Mouse (Mus musculus) thymus, adult 2 months (tissue): ENCODE results near the gene Cachd1.

Source experiments
- CTCF ChIP-seq: fragments of 200-500 bp; IDR thresholded peaks from 2 replicates; pipeline ENCODE4 v1.5.1; 2012; ENCODE audit warnings: mild to moderate bottlenecking, control low read depth, low read length, moderate library complexity, borderline replicate concordance; ENCODE audit not compliant: control insufficient read depth, poor library complexity, insufficient read depth; ENCODE audit errors: extremely low read depth
- POLR2A ChIP-seq: fragments of 200-500 bp; IDR thresholded peaks from 2 replicates; pipeline ENCODE4 v1.6.1; 2012; ENCODE audit warnings: mild to moderate bottlenecking, low read length, control low read depth, moderate library complexity; ENCODE audit not compliant: control insufficient read depth, poor library complexity, insufficient read depth; ENCODE audit errors: extremely low read depth

GRCm38 (mm10) chr4:100759603-100760002 lies 16.9 kb upstream of the Cachd1 start:
- no peak for TF ChIP-seq POLR2A
- no peak for TF ChIP-seq CTCF
